Mouse (Mus musculus): ENCODE results near the gene Tnks2. TPM values are rescaled to one million over a fixed set of nuclear protein-coding genes. Genes with fewer than 3 reads are reported as not detected.

Gene Tnks2
- polyA plus RNA-seq, 1 experiment, result 75.8 TPM

DNA sequence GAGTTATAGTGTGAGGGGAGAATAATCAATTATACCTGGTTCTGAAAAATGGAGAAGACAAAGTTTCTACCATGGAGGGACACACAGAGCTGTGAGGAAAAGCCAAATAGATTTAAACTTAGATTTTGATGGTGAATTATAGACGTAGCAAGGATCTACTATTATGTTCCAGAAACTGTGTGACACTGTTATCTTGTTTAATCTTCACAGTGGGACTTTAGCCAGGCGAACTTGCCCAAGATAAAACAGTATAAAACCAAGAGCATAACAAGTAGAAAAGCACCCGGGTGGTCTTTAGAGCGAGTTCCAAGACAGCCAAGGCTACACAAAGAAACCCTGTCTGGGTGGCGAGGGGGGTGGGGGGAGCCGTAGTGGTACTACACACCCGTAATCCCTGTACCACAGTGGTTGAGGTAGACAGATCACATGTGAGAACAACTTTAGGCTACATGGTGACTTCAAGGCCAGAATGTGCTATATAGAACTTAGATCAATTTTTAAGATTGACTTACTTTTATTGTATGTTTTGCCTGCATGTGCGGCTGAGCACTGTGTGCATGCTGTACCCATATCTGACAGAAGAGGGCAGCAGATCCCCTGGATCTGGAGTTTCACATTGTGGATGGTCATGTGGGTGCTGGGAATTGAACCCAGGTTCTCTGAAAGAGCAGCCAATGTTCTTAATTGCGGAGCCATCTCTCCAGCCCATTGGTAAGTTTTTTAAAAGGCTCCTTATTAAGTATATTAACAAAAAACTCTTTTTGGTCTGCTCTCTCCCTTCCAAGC, 32.0 kb upstream of the Tnks2 start:
- WGBS, result 48% methylated on average over 9 of the region's 9 CpGs
- no peak overlapping the region for H3K4me3 ChIP-seq (ENCODE audit: insufficient read depth, low read depth, low read length)
- no peak overlapping the region for H3K27ac ChIP-seq (ENCODE audit: insufficient read depth, low read depth, low read length)
- no peak for TF ChIP-seq POLR2A (IDR thresholded peaks at IDR 0.05; ENCODE audit: insufficient read depth, low read depth, low read length)
- TF ChIP-seq CTCF (IDR thresholded peaks at IDR 0.05; ENCODE audit: insufficient read depth, low read depth, low read length), result no peak
- H3K4me1 ChIP-seq (ENCODE audit: control insufficient read depth, insufficient read depth, low read length), result peaks cover 7% of the 10 kb centered on the region; the same call in 1 of the 2 replicates

DNA sequence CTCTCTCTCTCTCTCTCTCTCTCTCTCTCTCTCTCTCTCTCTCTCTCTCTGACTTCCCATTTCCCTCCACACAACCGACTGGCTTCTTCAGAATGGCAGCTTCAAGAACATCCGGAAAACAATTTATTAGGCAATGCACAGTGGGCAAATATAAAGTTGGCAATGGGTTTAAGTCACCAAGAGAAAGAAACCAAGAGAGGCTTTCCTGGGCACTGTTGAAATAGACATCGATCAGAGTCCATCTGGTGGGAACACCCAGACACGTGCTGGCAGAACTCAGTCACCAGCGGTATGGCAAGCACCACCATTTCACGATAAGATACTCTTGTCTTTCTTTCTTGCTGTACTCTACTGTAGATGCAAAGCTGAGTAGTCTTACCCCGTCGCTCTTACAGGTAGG, 30.6 kb upstream of the Tnks2 start:
- WGBS, result 94% methylated on average over 8 of the region's 8 CpGs
- H3K27ac ChIP-seq (ENCODE audit: insufficient read depth, low read depth, low read length), result no peak overlapping the region
- peaks cover 7% of the 10 kb centered on the region; the same call in 1 of the 2 replicates for H3K4me1 ChIP-seq (ENCODE audit: control insufficient read depth, insufficient read depth, low read length)
- TF ChIP-seq POLR2A (IDR thresholded peaks at IDR 0.05; ENCODE audit: insufficient read depth, low read depth, low read length) (no peak), CTCF (IDR thresholded peaks at IDR 0.05; ENCODE audit: insufficient read depth, low read depth, low read length) (no peak)
- no peak overlapping the region for H3K4me3 ChIP-seq (ENCODE audit: insufficient read depth, low read depth, low read length)

DNA sequence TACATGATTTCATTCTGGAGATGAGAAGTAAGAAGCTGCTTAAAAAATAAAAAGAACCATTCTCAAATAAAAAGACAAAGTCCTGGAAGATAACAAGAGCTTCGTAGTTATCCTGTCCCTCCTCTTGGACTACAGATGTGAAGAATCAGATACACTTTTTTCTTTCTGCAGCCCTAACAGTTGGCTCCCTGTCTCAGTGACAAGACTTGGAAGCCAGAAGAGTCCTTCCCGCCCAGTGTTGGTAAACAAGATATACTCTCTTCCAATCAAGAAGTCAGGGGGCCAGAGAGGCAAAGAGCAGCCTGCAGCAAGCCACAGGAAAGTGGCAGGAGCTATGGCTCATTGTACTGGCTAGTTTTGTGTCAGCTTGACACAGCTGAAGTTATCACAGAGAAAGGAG, 27.2 kb upstream of the Tnks2 start:
- no peak for TF ChIP-seq POLR2A (IDR thresholded peaks at IDR 0.05; ENCODE audit: insufficient read depth, low read depth, low read length)
- TF ChIP-seq CTCF (IDR thresholded peaks at IDR 0.05; ENCODE audit: insufficient read depth, low read depth, low read length), result no peak
- WGBS, result 84% methylated on average over 2 of the region's 2 CpGs
- Histone ChIP-seq H3K4me1 (ENCODE audit: control insufficient read depth, insufficient read depth, low read length) (peaks cover 8% of the 10 kb centered on the region; the same call in 1 of the 2 replicates), H3K27ac (ENCODE audit: insufficient read depth, low read depth, low read length) (no peak overlapping the region), H3K4me3 (ENCODE audit: insufficient read depth, low read depth, low read length) (no peak overlapping the region)

DNA sequence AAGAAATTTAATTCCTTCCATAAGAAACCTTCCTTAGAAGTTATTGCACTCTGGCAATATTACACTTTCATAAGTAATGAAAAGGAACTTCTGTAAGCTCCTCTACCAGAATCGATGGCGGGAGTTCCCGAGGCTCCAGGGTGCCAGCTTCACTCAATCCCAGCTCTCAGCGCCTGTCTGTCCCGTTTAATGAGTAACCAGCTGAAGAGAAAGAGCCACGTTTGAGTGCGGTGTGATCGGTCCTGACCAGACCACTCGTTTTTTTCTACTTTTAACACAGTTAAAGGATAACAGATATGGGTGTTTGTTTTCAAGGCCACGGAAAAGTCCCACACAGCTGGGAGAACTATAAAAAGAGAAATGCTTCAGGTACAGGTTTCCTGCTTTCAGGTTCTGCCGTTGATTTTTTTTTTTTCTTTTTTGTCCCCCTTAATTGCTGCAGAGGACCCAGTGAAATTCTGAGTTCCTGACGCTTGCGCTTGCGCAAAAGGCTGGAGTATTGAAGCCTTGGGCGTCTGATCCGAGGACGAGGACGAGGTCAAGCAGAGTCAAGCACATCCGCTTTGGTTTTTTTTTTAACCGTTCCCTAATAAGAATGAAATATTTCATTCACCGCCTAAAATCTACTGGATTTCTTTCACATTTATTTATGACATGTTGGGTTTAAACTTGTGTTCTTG, 25.5 kb upstream of the Tnks2 start:
- no peak for TF ChIP-seq POLR2A (IDR thresholded peaks at IDR 0.05; ENCODE audit: insufficient read depth, low read depth, low read length)
- TF ChIP-seq CTCF (IDR thresholded peaks at IDR 0.05; ENCODE audit: insufficient read depth, low read depth, low read length), result no peak
- peaks cover 9% of the 10 kb centered on the region; the same call in 1 of the 2 replicates for H3K4me1 ChIP-seq (ENCODE audit: control insufficient read depth, insufficient read depth, low read length)
- no peak overlapping the region for H3K27ac ChIP-seq (ENCODE audit: insufficient read depth, low read depth, low read length)
- 79% methylated on average over 21 of the region's 21 CpGs for WGBS
- H3K4me3 ChIP-seq (ENCODE audit: insufficient read depth, low read depth, low read length), result no peak overlapping the region

DNA sequence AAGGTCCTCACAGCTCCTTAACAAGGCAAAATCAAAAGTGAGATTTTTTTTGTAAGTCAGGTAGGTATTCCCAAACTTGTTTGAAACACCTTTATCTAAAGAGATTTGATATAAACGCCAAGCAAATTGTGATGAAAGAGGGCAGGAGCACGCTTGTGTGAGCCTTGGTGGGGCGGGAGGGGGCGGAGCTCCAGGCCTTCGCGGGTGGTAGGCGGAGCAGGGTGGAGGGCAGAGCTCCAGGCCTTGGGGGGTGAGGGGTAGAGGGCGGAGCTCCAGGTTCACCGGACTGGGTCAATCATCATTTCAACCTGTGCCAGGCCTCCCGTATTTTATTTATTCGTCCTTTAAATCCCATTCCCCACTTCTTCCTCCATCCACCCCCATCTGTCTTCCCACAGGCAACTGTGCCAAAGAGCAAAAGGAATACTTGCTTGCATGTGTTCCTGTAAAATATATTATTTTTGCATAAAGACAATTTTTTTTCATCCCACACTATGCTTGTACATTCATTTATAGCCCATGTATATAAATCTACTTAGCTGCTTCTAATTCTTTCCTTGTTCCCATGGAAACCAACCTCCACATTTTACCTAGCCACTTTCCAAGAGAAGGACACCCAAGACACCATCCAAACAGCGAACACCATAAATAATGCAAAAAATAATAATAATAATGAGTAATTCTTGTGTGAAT, 24.4 kb upstream of the Tnks2 start:
- H3K27ac ChIP-seq (ENCODE audit: insufficient read depth, low read depth, low read length), result no peak overlapping the region
- H3K4me1 ChIP-seq (ENCODE audit: control insufficient read depth, insufficient read depth, low read length), result peaks cover 9% of the 10 kb centered on the region; the same call in 1 of the 2 replicates
- WGBS, result 49% methylated on average over 12 of the region's 12 CpGs
- TF ChIP-seq POLR2A (IDR thresholded peaks at IDR 0.05; ENCODE audit: insufficient read depth, low read depth, low read length), result no peak
- no peak for TF ChIP-seq CTCF (IDR thresholded peaks at IDR 0.05; ENCODE audit: insufficient read depth, low read depth, low read length)
- no peak overlapping the region for H3K4me3 ChIP-seq (ENCODE audit: insufficient read depth, low read depth, low read length)

DNA sequence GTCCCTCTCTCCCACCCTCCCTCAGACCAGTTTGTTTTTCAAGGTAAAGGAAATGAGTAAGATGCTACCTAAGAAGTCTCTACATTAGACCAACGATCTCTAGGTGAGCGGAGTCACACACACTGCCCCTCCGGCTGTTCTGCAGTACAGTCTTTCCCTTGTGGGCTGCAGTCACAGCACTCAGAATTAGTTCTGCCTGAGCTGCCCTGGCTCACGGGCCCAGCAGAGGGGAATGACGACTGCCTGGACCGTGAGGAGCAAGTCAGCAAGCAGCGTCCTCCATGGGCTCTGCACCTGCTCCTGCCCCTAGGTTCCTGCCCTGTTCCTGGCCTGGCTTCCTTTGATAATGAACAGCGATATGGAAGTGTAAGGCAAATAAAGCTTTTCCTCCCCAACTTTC, 22.0 kb upstream of the Tnks2 start:
- WGBS, result 50% methylated on average over 8 of the region's 8 CpGs
- TF ChIP-seq POLR2A (IDR thresholded peaks at IDR 0.05; ENCODE audit: insufficient read depth, low read depth, low read length) (no peak), CTCF (IDR thresholded peaks at IDR 0.05; ENCODE audit: insufficient read depth, low read depth, low read length) (no peak)
- Histone ChIP-seq H3K4me1 (ENCODE audit: control insufficient read depth, insufficient read depth, low read length) (peaks cover 7% of the 10 kb centered on the region; the same call in 1 of the 2 replicates), H3K27ac (ENCODE audit: insufficient read depth, low read depth, low read length) (no peak overlapping the region), H3K4me3 (ENCODE audit: insufficient read depth, low read depth, low read length) (no peak overlapping the region)

DNA sequence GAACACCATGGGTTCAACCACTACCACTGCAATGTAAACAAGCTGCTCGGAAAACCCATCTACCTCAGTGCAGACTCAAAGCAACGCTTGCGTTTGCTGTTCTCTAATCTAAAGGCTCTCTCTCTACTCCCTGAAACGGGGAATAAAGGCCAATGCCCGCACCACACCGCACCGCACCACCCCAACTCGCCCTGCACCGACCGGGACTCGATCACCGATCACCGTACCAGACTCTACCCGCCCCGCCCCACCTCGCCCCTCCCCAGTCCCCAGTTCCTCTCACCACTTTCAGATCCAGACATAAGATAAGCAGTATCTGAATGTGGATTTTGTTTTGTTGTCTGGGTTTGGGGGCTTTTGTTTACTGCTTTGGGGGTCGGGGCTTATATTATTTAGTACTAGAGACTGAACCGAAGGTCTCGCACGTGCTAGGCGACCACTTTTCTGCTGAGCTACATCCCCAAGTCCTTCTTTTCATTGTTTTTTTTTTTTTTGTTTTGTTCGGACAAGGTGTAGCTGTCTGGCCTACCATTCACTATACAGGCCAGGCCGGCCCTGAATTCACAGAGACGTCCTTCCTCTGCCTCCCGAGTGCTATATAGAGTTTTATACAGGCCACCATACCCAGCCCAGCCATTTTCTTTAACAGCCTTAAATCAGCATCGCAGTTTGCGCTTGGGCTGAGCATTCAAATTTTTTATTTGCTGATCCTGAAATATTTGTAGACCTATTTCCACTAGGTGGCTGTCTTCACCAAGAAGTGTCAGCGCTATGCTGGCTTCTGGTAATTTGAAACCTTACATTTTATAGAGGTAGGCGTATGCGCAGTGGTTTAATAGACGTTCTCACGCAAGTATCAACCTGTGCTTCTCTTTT, 18.4 kb upstream of the Tnks2 start:
- H3K4me1 ChIP-seq (ENCODE audit: control insufficient read depth, insufficient read depth, low read length), result peaks cover 6% of the 10 kb centered on the region; the same call in 1 of the 2 replicates
- H3K4me3 ChIP-seq (ENCODE audit: insufficient read depth, low read depth, low read length), result no peak overlapping the region
- TF ChIP-seq CTCF (IDR thresholded peaks at IDR 0.05; ENCODE audit: insufficient read depth, low read depth, low read length) (no peak), POLR2A (IDR thresholded peaks at IDR 0.05; ENCODE audit: insufficient read depth, low read depth, low read length) (no peak)
- WGBS, result 23% methylated on average over 32 of the region's 32 CpGs
- H3K27ac ChIP-seq (ENCODE audit: insufficient read depth, low read depth, low read length), result no peak overlapping the region
